Mouse (Mus musculus): Measurements from ENCODE around the gene Nat9.

Nat9 gene

GRCm38 (mm10) chr11:115187693-115188092 is at the start of gene Nat9:
TSS of gene Nat9 (minus strand) at chr11:115187859.
- DNase-seq (ENCODE audit: low spot score in 2 of 2) = no peak

- DNase-seq (ENCODE audit: low spot score in 2 of 2) = no peak
These were observed 48.9 kb upstream of the Nat9 start for GRCm38 (mm10) chr11:115236570-115236969.

- DNase-seq (ENCODE audit: low spot score in 2 of 2) = no peak
These were observed 46.8 kb upstream of the Nat9 start for GRCm38 (mm10) chr11:115234320-115235044.

- peak; percentile 32 to 40 for DNase-seq (ENCODE audit: low spot score in 2 of 2)
These were observed 46.0 kb upstream of the Nat9 start for GRCm38 (mm10) chr11:115233526-115234290.

- DNase-seq (ENCODE audit: low spot score in 2 of 2) = no peak
These were observed 45.2 kb upstream of the Nat9 start for GRCm38 (mm10) chr11:115232889-115233288.

- peak in 1 of 2 experiments; percentile 17 for DNase-seq (ENCODE audit: low spot score in 2 of 2)
These were observed 44.3 kb upstream of the Nat9 start for GRCm38 (mm10) chr11:115231924-115232323.

- DNase-seq (ENCODE audit: low spot score in 2 of 2) = no peak
These were observed 43.7 kb upstream of the Nat9 start for GRCm38 (mm10) chr11:115231168-115231915.

- DNase-seq (ENCODE audit: low spot score in 2 of 2) = no peak
These were observed 41.6 kb upstream of the Nat9 start for GRCm38 (mm10) chr11:115229021-115229930.

GRCm38 (mm10) chr11:115228430-115228829 is 40.8 kb upstream of the Nat9 start:
- DNase-seq (ENCODE audit: low spot score in 2 of 2) = no peak

- no peak for DNase-seq (ENCODE audit: low spot score in 2 of 2)
These were observed 40.0 kb upstream of the Nat9 start for GRCm38 (mm10) chr11:115227640-115228039.

GRCm38 (mm10) chr11:115226811-115227491 is 39.3 kb upstream of the Nat9 start:
- no peak for DNase-seq (ENCODE audit: low spot score in 2 of 2)

GRCm38 (mm10) chr11:115225301-115225700 is 37.6 kb upstream of the Nat9 start:
- DNase-seq (ENCODE audit: low spot score in 2 of 2) = no peak

- DNase-seq (ENCODE audit: low spot score in 2 of 2) = peak in 1 of 2 experiments; percentile 37
These were observed 37.2 kb upstream of the Nat9 start for GRCm38 (mm10) chr11:115224889-115225288.

- no peak for DNase-seq (ENCODE audit: low spot score in 2 of 2)
These were observed 36.2 kb upstream of the Nat9 start for GRCm38 (mm10) chr11:115223877-115224276.

- DNase-seq (ENCODE audit: low spot score in 2 of 2) = no peak
These were observed 35.8 kb upstream of the Nat9 start for GRCm38 (mm10) chr11:115223451-115223850.

GRCm38 (mm10) chr11:115222570-115222969 is 34.9 kb upstream of the Nat9 start:
- DNase-seq (ENCODE audit: low spot score in 2 of 2) = no peak

GRCm38 (mm10) chr11:115222077-115222476 is 34.4 kb upstream of the Nat9 start:
- no peak for DNase-seq (ENCODE audit: low spot score in 2 of 2)

- no peak for DNase-seq (ENCODE audit: low spot score in 2 of 2)
These were observed 32.0 kb upstream of the Nat9 start for GRCm38 (mm10) chr11:115219685-115220084.

- DNase-seq (ENCODE audit: low spot score in 2 of 2) = no peak
These were observed 31.6 kb upstream of the Nat9 start for GRCm38 (mm10) chr11:115219263-115219662.
